Comparison of ENCODE assay signal across 16 mouse cellular contexts in genomic region chr10:75237166-75237565, GRCm38 (mm10).
"Had no signal": no experiment of that assay in that cellular context is flagged by ENCODE, and none has a peak within 500 bp of the region (broad histone marks: within the 10 kb centered on the region; RNA-seq: fewer than 3 reads in every experiment).

No protein-coding gene starts in this region.

- H3K27me3 ChIP-seq: neural tube, embryonic 13.5 days; neural tube, embryonic 15.5 days; stomach, embryonic 15.5 days had no signal

- H3K27ac ChIP-seq: neural tube, embryonic 13.5 days; neural tube, embryonic 15.5 days; stomach, embryonic 15.5 days; stomach, postnatal 0 days had no signal

- H3K4me2 ChIP-seq: neural tube, embryonic 13.5 days; neural tube, embryonic 15.5 days; stomach, embryonic 15.5 days had no signal

- H3K9ac ChIP-seq: neural tube, embryonic 13.5 days; neural tube, embryonic 15.5 days; stomach, embryonic 15.5 days had no signal

- H3K4me3 ChIP-seq: neural tube, embryonic 13.5 days; neural tube, embryonic 15.5 days; stomach, embryonic 15.5 days had no signal

- H3K9me3 ChIP-seq: neural tube, embryonic 13.5 days; neural tube, embryonic 15.5 days; stomach, embryonic 15.5 days had no signal

- H3K4me1 ChIP-seq: neural tube, embryonic 13.5 days; neural tube, embryonic 15.5 days; stomach, embryonic 15.5 days had no signal

- DNase-seq: retina, postnatal 1 day; right cerebral cortex, adult 18-20 months; right cerebral cortex, postnatal 14 days; right cerebral cortex, postnatal 25 days; right cerebral cortex, postnatal 4 days; spleen, adult 18-20 months; thymus, adult 18-20 months; thymus, adult 2 months; thymus, postnatal 14 days; thymus, postnatal 25 days; thymus, postnatal 36 days; thymus, postnatal 4 days had no signal
